Mouse (Mus musculus) MEL (cell line): ENCODE results near the gene Nelfcd.

Experiments used
- E2F4 ChIP-seq: IDR thresholded peaks from 2 replicates; pipeline ENCODE4 v1.6.1; 2011; ENCODE audit warnings: low read depth, low read length, improper control_type of control experiment, borderline replicate concordance
- HCFC1 ChIP-seq: IDR thresholded peaks from 2 replicates; pipeline ENCODE4 v1.6.1; 2012; ENCODE audit warnings: low read depth, mild to moderate bottlenecking, inconsistent platforms, low read length, improper control_type of control experiment, moderate library complexity
- MAZ ChIP-seq: IDR thresholded peaks from 2 replicates; pipeline ENCODE4 v1.6.1; 2012; ENCODE audit warnings: low read depth, mild to moderate bottlenecking, inconsistent platforms, low read length, improper control_type of control experiment
- POLR2A ChIP-seq, 2 experiments: IDR thresholded peaks; 2 replicates each; pipeline ENCODE4 v1.6.1; 2011 to 2012; ENCODE audit warnings: low read length in 2 of 2, mild to moderate bottlenecking in 2 of 2, control low read depth in 1 of 2, improper control_type of control experiment in 1 of 2, low read depth in 1 of 2, moderate library complexity in 1 of 2; ENCODE audit not compliant: control insufficient read depth in 1 of 2, insufficient read depth in 1 of 2, poor library complexity in 1 of 2
- POLR2AphosphoS2 ChIP-seq: IDR thresholded peaks from 2 replicates; pipeline ENCODE4 v1.6.1; 2011; ENCODE audit warnings: low read length, improper control_type of control experiment
- USF2 ChIP-seq, 2 experiments: IDR thresholded peaks; 2 replicates each; pipeline ENCODE4 v1.6.1; 2011 to 2012; ENCODE audit warnings: improper control_type of control experiment in 2 of 2, low read length in 2 of 2, borderline replicate concordance in 1 of 2, inconsistent platforms in 1 of 2, low read depth in 1 of 2, mild to moderate bottlenecking in 1 of 2; ENCODE audit not compliant: insufficient read depth in 1 of 2
- ZC3H11A ChIP-seq: IDR thresholded peaks from 2 replicates; pipeline ENCODE4 v1.6.1; 2012; ENCODE audit warnings: low read depth, mild to moderate bottlenecking, inconsistent platforms, low read length, improper control_type of control experiment

DNA sequence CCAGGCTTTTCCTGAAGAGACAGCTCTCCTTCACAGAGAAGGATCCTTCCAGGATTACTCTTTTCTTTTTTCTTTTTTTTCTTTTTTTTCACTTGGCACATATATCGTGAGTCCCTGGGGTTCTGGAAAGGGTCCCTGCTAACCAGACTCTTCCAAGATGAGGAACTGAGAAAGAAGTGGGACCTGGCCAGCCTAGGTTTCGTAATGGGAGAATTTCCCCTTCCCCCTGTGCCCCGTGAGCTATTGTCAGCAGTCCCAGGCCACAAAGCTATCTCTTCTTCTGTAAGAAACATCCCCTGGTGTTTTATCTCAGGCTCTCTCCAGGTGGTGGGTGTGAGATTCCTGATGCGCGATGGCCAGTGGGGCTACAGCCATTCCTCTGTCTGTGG, 23.8 kb downstream of the Nelfcd start:
- no peak for TF ChIP-seq POLR2A (IDR thresholded peaks at IDR 0.05; ENCODE audit: control insufficient read depth in 1 of 2, insufficient read depth in 1 of 2, low read depth in 1 of 2, low read length in 2 of 2, poor library complexity in 1 of 2)
- TF ChIP-seq MAZ, result no peak
- TF ChIP-seq HCFC1, result no peak
- TF ChIP-seq POLR2AphosphoS2, result no peak
- TF ChIP-seq USF2 (IDR thresholded peaks at IDR 0.05; ENCODE audit: borderline replicate concordance in 1 of 2, insufficient read depth in 1 of 2, low read depth in 1 of 2, low read length in 2 of 2), result no peak
- TF ChIP-seq E2F4, result no peak
- TF ChIP-seq ZC3H11A, result no peak
